Mouse (Mus musculus) CH12F3 (cell line): ENCODE measurements at regions not wholly inside any gene's neighbourhood (a gene's known extent, or its start where the extent isn't known, plus 50 kb on each side); places are given as distances from the start of the nearest gene placed in this dataset.
"Not testable (repeated sequence)": the region's sequence is repeated elsewhere in the genome, so short reads cannot be mapped to it uniquely, and the experiment has no call there.

Experiments
- in situ Hi-C: fragments of 300-500 bp; cut with MboI; formaldehyde crosslinking; loops from 2 replicates; pipeline ENCODE4 v1.14.3; 2020; ENCODE audit warnings: low sequenced_read_pairs

DNA sequence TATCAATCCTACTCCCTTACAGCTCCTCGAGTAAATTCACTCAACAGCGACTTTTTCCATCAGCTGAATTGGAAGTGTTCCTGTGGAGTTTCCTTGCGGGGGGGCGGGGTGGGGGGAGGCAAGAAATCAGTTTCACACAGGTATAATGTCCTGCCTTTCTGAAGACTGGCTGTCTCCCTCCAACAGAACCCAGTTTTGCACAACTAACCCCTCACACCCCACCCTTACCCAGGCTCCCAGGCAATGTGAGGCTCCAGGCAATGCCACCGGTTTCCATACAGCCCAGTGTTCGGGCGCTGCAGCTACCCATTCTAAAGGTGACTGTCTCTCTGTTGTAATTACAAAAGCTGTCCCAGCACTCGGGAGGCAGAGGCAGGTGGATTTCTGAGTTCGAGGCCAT, 95.1 kb upstream of the Map3k1 start:
- in situ Hi-C loops, result no loop called here

DNA sequence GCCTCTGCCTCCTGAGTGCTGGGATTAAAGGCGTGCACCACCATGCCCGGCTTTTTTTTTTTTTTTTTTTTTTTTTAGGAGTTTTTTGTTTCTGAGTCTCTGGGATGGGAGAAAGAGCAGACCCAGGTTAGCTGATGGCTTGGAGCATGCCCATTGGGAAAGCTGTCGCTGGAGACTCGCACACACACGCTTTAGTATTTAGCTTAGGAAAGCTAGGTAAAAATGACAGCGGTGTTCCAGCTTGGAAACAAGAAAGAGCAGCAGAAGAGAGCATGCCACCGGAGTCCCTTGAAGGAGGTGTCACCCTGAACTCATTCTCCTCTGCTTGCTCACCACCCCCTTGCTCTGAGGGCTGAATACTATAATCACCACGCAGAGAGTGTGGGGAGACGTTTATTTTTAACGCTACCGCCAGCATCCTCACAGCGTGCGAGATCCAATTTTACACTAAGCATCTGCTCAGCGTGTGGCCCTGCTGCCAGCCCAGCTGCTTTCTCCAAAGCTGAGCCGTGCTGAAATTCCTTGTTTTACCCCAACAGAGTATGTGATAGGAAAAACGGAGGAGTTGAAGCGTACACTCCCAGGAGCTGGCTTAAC, 95.9 kb upstream of the Map3k1 start:
- in situ Hi-C loops, result no loop called here

DNA sequence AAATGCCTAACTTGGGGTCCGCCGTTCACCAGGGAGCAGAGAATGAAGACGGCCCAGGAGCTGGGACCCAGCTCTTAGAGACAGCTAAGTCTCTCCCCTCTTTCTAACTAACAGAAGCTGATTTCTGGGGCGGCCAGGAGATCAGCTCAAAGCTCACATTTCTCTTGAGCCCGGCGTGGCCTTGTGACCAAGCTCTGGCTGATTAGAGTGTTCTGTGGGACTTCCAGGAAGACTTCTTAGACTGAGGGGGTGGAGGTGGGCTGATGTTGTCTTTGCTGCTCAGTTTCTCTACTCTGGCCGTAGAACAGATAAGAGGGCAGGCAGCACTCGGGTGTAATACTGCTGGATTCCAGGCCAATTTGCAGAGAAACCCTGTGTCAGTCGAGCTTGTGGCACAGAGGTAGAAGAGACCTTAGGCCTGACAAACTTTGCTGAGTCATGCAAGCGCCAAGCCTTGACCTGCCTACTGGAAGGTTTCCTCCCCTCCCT, 96.5 kb upstream of the Map3k1 start:
- in situ Hi-C loops, result no loop called here

DNA sequence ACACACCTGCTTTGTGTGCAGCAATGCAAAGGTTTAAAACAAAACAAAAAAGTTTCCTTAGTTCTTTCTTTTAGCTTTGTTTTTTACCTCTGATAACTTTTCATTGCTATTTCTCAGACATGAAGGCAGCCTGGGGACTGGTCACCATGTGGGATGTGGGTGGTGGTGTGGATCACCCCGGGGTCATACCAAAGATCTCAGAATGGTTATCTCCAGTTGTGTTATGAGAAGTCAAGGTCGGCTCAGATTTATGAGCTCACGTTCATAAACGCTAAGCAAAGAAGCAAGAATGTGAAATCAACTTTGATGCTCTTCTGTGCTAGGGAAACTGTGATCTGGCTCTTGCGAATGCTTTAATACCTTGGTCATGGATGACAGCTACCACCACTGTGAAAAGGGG, 102.3 kb upstream of the Map3k1 start:
- in situ Hi-C loops, result no loop called here

DNA sequence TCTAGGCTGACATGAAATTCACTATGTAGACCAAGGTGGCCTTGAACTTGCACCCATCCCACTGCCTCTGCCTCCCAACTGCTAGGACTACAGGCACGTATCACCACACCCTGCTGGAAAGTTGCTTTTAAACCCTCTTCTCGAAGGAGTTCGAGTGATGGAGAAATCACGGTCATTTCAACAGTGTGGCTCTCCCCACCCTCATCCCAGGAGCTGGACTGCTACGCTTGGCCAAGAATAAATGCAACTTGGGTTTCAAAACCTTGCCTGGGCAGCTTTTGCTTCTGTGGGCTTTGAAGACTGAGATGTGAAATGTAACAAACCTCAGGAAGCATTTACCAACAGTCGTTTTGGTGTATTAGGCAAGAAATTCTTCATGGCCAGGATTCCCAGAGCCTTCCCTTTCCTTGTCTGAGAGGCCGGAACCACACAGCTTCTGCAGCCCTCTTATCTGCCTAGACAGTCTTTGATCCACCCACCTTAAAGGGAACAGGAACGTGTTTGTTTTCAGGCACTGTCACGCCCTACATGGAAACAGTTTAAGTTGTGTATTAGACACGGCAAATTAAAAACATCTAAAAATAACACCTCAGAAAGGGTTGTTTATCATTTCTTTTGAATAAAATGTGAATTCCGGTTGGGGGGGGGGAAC, 103.0 kb upstream of the Map3k1 start:
- in situ Hi-C loops, result no loop called here

DNA sequence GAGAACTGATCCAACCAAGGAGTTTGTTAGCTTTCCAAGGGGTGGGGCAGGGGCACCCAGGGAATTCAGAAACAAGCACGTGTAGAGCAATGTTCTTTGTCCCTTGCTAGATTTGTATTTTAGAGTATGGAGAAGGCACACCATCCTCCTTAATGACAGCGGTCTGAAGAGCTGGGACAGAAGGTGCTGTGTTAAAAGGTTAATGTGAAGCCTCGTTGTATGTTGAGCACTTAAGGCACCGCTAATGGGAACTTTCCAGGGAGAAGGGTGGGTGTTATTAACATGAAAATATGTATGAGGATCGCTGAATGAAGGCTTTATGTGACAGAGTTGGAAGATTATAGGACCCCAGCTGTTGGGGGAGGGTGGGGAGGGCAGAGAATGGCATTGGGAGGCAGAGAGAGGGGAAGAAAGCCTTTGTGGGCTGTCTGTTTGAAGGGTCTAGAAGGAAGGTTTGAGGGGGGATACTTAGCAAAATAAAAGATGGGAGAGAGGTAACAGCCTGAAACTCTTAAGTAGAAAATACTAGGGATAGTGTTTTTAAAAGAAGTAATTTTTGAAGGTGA, 105.6 kb upstream of the Map3k1 start:
- in situ Hi-C loops, result no loop called here

DNA sequence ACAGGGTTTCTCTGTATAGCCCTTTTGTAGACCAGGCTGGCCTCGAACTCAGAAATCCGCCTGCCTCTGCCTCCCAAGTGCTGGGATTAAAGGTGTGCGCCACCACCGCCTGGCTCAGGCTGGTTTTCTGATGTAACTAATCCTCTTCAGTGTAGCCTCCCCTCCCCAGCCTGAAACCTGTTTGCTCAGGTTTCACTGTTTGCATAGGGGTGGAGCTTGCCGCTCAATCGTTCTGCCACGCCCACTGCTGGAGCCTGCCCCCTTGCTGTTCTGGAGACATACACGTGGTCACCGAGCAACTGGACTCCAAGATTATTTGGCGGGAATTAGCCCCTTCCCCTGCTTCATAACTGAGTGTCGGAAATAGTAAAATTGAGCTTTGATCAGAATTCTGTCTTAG, 110.6 kb upstream of the Map3k1 start:
- in situ Hi-C loops, result not testable (repeated sequence)

DNA sequence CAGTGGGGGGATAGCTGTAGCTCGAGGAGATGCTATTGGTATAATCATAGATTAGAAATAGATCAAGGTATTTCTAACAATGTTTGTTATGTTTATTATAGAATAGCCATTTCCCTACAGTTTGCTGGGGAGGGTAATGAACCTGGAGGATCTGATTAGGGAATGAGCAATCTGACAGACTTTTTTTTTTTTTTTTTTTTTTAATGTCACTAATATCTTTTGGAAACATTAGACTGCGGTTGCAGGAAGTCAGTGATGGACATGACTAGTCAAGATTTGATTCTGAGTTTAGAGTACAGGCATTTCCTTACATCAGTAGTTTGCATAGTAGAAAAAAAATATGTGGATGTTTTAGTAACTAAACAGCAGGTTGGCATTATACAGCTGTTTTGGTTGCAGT, 111.7 kb upstream of the Map3k1 start:
- in situ Hi-C loops, result no loop called here

DNA sequence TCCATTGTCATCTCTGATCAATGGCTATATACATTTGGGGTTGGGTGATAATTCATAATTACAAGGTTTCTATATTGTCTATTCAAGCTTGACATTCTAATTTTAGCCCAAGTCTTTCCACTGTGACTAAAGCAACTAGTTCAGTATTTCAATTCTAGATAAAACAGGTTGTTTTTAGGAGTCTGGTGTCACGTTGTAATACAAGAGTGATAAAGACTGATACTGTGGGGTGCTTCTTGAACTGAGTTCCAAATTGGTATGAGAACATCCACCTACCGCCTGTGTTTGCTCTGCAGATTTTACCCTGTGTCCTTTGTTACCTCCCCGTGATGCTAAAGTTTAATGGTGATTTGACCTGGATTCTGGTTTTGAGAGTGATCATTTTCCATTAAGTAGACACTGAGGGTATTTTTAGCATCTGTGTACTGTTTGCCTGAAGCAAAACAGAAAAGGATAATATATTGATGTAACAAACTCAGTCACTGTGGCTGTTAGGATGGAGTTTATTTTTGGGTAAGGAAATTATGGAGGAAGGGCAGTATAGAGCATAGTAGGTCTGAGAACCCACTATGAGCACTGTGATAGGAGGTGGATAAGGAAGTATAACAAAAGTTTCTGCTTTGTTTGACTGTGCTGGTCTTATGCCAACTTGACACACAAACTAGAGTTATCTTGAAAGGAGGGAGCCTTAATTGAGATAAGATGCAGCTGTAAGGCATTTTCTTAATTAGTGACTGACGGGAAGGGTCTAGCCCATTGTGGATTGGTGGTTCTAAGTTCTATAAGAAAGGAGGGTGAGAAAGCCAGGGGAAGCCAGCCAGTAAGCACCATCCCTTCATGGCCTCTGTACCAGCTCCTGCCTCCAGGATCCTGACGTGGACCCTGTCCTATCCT, 112.6 kb upstream of the Map3k1 start:
- in situ Hi-C loops, result no loop called here

DNA sequence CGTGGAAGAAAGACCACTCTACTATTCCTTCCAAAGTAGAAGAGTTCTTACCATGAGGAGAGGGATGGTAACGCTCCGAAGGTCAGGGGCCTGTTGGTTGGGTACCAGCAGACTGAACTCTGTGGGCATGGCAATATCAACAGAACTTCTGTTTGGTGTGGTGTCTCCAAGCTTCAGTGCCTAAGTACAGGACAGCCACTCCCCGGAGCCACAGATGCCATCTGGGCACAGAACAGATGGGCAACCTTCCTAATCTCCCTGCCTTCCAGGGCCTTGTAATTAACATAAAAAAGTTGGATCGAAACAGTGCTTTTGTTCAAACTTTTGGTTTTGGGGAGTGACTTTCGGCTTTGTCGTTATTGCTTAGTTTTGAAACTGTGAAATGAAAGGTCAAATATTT, 116.6 kb upstream of the Map3k1 start:
- in situ Hi-C loops, result loop anchor here (25.0 kb wide), 1 partner anchor 113 kb away; the partner anchor contains the start of gene Map3k1

DNA sequence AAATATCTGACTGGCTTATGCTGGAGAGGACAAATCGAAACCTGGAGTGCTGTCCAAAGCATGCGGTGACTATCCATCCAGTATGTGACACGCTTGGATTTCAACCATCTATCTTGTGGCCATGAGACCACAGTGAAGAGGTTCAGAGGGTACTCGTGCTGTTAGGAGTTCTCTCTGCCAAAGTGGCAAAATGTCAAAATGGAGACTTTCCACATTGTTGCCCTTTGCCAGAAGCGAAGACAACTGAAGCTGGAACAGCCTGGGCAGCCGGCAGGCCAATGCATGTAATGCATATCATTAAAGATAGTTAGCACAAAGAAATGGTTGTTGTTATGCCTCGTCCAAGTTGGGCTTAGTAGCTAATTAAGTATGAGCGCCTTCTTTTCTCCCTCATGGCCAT, 118.0 kb upstream of the Map3k1 start:
- in situ Hi-C loops, result loop anchor here (25.0 kb wide), 1 partner anchor 114 kb away; the partner anchor contains the start of gene Map3k1

DNA sequence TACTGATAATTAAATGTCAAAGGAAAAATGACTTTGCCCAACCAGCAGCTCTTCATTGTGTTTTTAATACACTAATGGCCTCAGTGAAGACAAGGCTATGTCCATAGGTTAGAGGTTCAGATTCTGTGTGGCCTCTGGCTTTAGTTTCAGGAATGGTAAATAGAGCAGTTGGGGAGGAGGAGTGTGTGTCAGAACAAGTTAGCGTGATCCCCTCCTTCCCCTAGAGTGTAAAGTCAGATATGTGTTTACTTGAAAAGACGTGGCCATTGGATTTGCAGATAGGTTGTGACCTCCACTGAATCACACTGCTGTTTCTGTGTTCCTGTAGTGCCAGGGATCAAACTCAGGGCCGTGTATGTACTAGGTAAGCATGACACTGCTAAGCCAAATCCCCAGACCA, 118.7 kb upstream of the Map3k1 start:
- in situ Hi-C loops, result loop anchor here (25.0 kb wide), 1 partner anchor 115 kb away; the partner anchor contains the start of gene Map3k1

DNA sequence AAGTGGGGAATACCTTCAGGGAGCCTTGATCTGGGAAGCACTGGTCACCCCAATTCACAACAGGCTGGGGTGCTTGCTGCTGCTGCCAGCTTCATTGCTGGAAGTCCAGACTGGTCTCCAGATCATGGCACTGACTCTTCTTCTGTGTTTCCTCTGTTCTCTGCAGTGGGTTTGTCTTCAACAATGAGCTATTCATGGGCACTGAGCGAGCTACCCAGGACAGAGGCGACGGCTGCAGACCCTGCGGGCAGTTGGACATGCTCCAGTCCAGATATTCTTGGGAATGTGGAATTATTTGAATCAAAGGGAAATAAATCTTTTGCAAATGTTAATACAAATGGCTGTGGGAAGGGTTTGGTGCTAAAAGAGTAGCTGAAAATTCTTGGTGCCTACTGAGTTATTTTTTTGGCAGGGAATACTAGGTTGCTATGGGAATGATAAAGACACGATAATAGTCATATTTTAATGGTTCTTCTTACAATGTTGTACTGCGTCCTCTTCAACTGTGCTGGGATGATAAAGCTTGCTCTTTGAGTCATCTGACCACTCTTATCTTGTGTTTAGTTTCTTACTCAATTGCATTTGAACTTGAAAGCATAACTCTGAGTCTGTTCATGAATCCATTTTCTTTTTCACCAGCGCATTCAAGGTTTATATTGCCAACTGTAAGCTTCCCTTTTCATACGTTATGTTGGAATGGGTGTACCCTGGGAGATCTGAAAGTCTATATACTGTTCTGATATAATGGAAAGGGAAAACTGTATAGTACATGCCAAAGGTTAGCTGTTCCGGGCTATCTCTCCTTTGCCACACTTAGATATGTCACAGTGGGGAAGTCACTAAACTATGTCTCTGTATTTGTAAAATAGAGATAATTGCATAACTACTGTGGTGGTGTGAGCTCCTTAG, 120.1 kb upstream of the Map3k1 start:
- in situ Hi-C loops, result loop anchor here (25.0 kb wide), 1 partner anchor 117 kb away; the partner anchor contains the start of gene Map3k1

DNA sequence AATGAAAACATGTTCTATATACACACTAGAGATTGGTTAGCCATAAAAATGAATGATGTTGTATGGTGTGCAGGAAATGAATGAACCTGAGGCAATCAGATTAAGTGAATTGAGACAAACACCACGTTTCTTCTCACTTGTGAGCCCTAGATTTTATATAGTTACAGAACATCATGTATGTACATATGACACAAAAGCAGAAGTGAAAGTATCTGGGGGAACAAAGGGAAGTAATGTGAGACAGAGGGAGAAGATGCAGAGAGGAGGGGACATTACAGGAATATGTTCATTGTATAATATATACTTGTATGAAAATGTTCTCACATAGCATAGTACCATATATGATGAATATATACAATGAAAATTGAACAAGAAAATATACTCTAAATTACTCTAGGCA, 121.1 kb upstream of the Map3k1 start:
- in situ Hi-C loops, result loop anchor here (25.0 kb wide), 1 partner anchor 118 kb away; the partner anchor contains the start of gene Map3k1

DNA sequence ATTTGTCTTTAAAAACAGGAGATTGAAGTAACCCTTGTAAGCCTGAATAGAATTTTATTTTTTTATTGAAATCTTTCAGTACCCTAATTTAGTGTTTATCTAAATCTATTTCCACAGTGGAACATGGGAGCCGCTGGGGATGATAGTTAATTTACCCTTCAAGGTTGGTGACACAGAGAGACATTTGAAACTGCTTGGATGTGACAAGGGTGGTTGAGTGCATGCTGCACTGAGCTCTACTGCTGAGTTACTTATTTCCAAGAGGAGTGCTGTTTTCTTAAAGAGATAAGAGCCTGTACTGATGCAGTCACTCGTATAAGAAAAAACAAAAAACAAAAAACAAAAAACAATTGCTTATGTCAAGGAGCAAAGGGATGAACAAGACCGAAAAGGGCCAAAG, 123.7 kb upstream of the Map3k1 start:
- in situ Hi-C loops, result loop anchor here (25.0 kb wide), 1 partner anchor 120 kb away; the partner anchor contains the start of gene Map3k1

DNA sequence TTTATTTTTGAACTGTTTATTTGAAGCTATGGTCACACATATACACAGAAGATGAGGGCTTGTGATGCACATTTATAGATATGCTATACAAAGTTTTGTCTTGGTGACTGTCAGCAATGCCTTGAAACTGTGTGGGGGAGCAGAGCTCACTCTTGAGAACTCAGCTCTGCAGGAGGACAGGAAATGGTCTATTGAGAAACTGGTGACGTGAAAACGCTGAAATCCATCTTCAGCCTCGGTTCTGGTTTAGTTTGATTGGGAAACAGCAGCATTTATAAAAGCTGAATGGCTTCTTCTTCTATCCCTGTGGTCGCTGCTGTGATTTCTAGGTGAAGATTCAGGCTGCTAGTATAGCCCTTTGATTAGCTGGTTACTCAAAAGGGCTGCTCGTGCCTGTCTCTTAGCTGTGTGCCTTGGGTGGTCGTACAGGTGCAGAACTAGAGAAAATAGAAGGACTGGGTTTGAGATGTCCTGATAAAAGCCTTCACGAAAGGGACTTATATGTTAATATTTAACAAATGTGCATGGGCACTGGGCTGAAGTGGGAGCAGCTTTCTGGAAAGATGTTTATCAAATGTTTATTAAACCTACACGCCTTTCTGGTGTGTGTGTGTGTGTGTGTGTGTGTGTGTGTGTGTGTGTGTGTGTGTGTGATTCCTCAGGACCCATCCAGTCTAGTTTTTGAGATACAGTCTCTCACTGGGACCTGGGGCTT, 124.9 kb upstream of the Map3k1 start:
- in situ Hi-C loops, result loop anchor here (25.0 kb wide), 1 partner anchor 121 kb away; the partner anchor contains the start of gene Map3k1

DNA sequence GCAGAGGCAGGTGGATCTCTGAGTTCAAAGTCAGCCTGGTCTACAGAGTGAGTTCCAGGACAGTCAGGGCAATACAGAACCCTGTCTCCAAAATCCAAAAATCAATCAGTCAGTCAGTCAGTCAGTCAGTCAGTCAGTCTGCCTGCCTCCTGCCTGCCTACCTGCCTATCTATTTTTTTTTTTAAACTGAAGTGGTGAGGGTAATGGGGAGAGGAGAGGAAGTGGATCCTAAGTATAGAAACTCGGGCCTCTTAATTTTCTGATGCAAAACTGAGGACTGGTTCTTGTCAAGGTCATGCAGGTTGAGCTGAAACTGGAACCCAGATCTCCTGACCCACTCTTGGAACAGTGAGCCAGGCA, 126.9 kb upstream of the Map3k1 start:
- in situ Hi-C loops, result loop anchor here (25.0 kb wide), 1 partner anchor 123 kb away; the partner anchor contains the start of gene Map3k1

DNA sequence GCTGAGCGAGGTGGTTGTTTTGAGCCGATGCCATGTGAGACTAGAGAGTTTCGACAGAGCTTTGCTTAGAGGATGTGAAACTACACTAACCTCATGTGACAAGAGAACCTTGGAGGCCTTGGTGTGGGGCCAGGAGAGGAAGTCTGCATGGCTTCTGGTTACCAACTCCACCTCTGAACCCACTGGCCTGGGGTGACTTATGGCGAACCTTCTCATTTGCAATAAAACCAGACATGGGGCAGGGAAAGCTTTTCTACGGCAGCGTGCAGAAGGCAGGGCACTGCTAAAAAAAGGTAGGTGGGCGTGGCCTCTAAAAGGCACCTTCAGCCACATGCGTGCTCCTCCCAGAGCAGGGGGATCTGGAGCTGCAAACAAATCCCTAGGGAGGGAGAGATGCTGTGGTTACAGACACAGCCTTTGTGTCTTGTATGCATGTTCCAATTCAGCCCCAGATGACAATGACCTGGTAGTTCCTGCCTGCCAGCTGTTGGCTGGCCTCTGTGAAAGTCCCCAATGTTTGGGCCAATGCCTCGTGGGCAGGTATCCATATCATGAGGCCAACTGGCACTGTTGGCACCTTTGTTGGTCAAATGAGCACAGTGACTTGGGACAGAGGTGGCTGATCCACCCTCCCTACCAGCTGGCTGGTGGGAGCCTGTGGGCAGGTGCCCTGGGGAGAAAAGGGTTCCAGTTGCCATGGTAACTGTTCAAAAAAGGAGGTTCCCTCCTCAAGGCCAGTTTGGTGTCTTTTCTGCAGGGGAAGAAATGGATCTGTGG, 127.5 kb upstream of the Map3k1 start:
- in situ Hi-C loops, result loop anchor here (25.0 kb wide), 1 partner anchor 124 kb away; the partner anchor contains the start of gene Map3k1
